Mouse (Mus musculus) heart, adult 8-10 months (tissue): ENCODE data around the gene 4933402E13Rik. TPM values are rescaled to one million over a fixed set of nuclear protein-coding genes. Genes with fewer than 3 reads are reported as not detected.

Experiments
- DNase-seq: peaks from one replicate; pipeline ENCODE4 v3.0.0; 2022; ENCODE audit warnings: low spot score
- total RNA-seq, 4 experiments: library from RNA; stranded (reverse); gene quantifications; 2 replicates each; pipeline ENCODE4 v1.2.4; 2022

4933402E13Rik gene
- total RNA-seq: not detected

GRCm38 (mm10) chrX:62283199-62283598 lies at the start of gene 4933402E13Rik:
4933402E13Rik (plus strand) TSS chrX:62283499.
- no peak for DNase-seq

Other genes with a start within 250 kb of the 4933402E13Rik start
- gene 4931400O07Rik, start 184.5 kb downstream of the 4933402E13Rik start, total RNA-seq: not detected